Mouse (Mus musculus): ENCODE data around the gene Cxcr1. TPM values are rescaled to one million over a fixed set of nuclear protein-coding genes. Genes with fewer than 3 reads are reported as not detected.
A peak's percentile ranks its signal among the peaks of the same experiment; 100 is the strongest.

Gene Cxcr1
- polyA plus RNA-seq, 1 experiment from 2014 or later = not detected

DNA sequence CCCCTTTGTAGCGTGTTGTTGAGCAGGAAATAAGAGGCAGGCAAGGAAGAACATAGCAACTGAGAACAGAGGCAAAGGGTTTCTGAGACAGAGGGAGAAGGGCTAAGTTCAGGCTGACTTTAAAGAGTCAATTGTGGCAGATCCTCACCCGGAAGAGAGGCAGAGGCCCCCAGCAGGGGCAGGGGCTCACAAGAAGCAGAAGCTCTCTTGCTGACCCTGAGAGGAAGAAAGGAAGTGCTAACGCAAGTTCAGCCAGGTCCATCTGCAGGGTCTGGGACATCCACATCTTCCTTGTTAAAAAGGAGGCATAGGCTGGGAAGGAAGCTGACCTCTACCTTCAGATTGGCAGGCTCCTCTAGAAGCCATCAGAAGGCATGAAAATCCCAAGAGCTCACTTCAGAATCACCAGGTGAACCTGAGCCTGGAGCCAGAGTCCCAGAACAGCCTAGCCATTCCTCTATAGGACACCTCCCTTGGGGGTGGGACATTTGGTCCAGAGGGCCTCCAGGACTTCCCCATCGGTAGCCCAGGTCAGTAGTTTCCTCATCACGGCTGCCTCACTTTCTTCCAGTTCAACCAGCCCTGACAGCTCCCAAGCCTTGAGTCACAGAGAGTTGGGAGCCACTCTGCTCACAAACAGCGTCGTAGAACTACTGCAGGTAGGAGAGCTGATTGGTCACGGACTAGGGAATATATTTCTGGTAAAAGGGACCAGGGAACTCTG is 40.8 kb downstream of the Cxcr1 start, which contains the start of gene Cxcr2:
Gene Cxcr2, plus strand, starts transcription at position 529 of the 724 bp plus-strand sequence.
- no peak within 1 kb of the TSS for H3K9ac ChIP-seq (replicated peaks)
- H3K27me3 ChIP-seq = no peaks in the 10 kb centered on the region
- no peaks in the 10 kb centered on the region for H3K9me3 ChIP-seq
- H3K4me2 ChIP-seq (replicated peaks) = no peak within 1 kb of the TSS
- no peak within 1 kb of the TSS for H3K27ac ChIP-seq (replicated peaks)
- no peak for ATAC-seq (replicated peaks)
- no peaks in the 10 kb centered on the region for H3K36me3 ChIP-seq
- WGBS = 84% methylated on average over 8 of the region's 8 CpGs
- no peaks in the 10 kb centered on the region for H3K4me1 ChIP-seq
- H3K4me3 ChIP-seq = no peak within 1 kb of the TSS

DNA sequence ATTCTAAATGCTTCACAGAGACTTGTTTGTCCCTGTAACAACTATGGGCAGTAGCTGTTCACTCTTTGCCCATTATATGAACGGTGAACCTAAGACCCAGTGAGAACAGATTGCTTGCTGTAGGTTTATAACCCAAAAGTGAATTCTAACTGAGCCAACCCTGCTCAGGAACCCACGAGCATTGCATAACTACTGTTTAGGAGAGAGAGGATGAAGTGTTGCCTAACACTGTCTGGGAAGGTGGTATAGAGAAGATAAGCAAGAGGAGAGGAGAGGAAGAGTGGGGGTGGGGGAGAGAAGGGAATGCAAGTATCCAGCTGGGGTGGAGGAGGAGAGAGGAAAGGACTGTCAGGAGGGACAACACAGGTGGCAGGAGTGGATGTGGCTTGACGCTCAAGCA is 43.3 kb downstream of the Cxcr1 start:
- H3K9me3 ChIP-seq = no peaks in the 10 kb centered on the region
- no peak for ATAC-seq (replicated peaks)
- no peak overlapping the region for H3K4me3 ChIP-seq
- no peak overlapping the region for H3K27ac ChIP-seq (replicated peaks)
- 88% methylated on average over 3 of the region's 3 CpGs for WGBS
- no peaks in the 10 kb centered on the region for H3K27me3 ChIP-seq
- H3K9ac ChIP-seq (replicated peaks) = no peak overlapping the region
- H3K4me2 ChIP-seq (replicated peaks) = no peak overlapping the region
- H3K4me1 ChIP-seq = no peaks in the 10 kb centered on the region
- no peaks in the 10 kb centered on the region for H3K36me3 ChIP-seq

GRCm38 (mm10) chr1:74150101-74150500 is 44.3 kb downstream of the Cxcr1 start:
- Histone ChIP-seq H3K4me3 (no peak overlapping the region), H3K36me3 (no peaks in the 10 kb centered on the region), H3K27ac (replicated peaks) (no peak overlapping the region), H3K27me3 (no peaks in the 10 kb centered on the region), H3K4me2 (replicated peaks) (no peak overlapping the region), H3K9me3 (no peaks in the 10 kb centered on the region), H3K4me1 (no peaks in the 10 kb centered on the region), H3K9ac (replicated peaks) (no peak overlapping the region)
- WGBS = 55% methylated on average over 3 of the region's 3 CpGs
- no peak for ATAC-seq (replicated peaks)

DNA sequence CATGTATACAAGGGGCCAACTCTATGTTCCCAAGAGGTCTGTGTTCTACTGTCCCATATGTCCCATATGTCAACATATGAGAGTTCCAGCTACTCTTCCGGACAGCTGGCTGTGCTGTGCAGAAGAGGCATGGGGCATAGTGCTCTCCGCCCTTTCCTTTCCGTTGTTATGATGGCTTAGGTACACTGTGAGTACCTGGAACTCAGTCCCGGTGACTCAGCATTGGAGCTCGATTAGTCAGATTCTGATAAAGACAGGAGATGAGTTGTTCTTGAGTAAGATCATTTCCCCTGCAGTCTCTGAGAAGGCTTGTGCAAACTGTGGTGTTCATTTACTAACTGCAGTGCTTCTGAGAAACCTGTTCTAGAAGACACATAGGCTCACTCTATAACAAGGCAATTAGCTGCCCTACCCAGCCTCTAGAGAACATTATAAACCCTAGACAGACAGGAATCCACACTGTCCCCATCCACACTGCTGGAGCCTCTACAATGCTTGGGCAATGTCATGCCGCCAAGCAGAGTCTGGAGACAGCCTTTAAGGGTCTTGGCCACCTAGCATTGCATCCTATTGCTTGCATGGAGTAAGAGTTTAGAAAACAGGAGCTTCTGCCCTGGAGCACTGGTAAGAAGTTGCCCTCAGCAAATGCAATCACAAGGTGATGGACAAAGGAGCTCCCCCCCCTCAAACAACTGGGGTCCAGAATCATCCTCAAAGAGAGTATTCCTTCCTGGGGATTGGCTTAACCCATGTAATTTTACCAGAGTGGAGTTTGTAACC is 45.1 kb downstream of the Cxcr1 start:
- no peak for ATAC-seq (replicated peaks)
- Histone ChIP-seq H3K9ac (replicated peaks) (no peak overlapping the region), H3K27ac (replicated peaks) (no peak overlapping the region), H3K4me1 (no peaks in the 10 kb centered on the region), H3K4me3 (no peak overlapping the region), H3K27me3 (no peaks in the 10 kb centered on the region), H3K4me2 (replicated peaks) (no peak overlapping the region), H3K36me3 (no peaks in the 10 kb centered on the region), H3K9me3 (no peaks in the 10 kb centered on the region)
- WGBS = 90% methylated on average over 6 of the region's 6 CpGs

MicroRNAs within 50 kb of the gene (microRNA counts, 519-probe panel; counts per million panel counts)
- 2,072 counts per million, percentile 29 among the panel's probes with 10 or more counts for microRNA mmu-miR-1928

Small RNA genes lying within 50 kb of the gene (microRNA-seq; reads per million reads assigned to microRNA genes)
- gene Mir1928 = not detected

Other genes with a start within 250 kb of the Cxcr1 start
- gene Tns1, start 70.2 kb downstream of the Cxcr1 start, polyA plus RNA-seq (2015; fragmentation: Nextera tagmentation; extraction: Ambion mirVana) = 6.0 and 7.9 TPM in 2 replicates
- 0.13 and 0.14 TPM in 2 replicates for gene Rufy4, start 69.1 kb downstream of the Cxcr1 start, polyA plus RNA-seq (2015; fragmentation: Nextera tagmentation; extraction: Ambion mirVana)
- gene Cxcr2, start 40.6 kb downstream of the Cxcr1 start, polyA plus RNA-seq (2015; fragmentation: Nextera tagmentation; extraction: Ambion mirVana) = 0.13 TPM in 2 replicates
- 403 and 418 TPM in 2 replicates for gene Arpc2, start 41.5 kb upstream of the Cxcr1 start, polyA plus RNA-seq (2015; fragmentation: Nextera tagmentation; extraction: Ambion mirVana)
- gene Gpbar1, start 83.9 kb upstream of the Cxcr1 start, polyA plus RNA-seq (2015; fragmentation: Nextera tagmentation; extraction: Ambion mirVana) = 0.34 TPM in 1 of 2 replicates, not detected in the other
- gene Aamp, start 90.1 kb upstream of the Cxcr1 start, polyA plus RNA-seq (2015; fragmentation: Nextera tagmentation; extraction: Ambion mirVana) = 211 and 214 TPM in 2 replicates
- 99.2 and 104 TPM in 2 replicates for gene Pnkd, start 90.3 kb upstream of the Cxcr1 start, polyA plus RNA-seq (2015; fragmentation: Nextera tagmentation; extraction: Ambion mirVana)
- 5.4 and 6.8 TPM in 2 replicates for gene Tmbim1, start 111.0 kb upstream of the Cxcr1 start, polyA plus RNA-seq (2015; fragmentation: Nextera tagmentation; extraction: Ambion mirVana)
- 0.38 and 1.2 TPM in 2 replicates for gene Catip, start 167.5 kb upstream of the Cxcr1 start, polyA plus RNA-seq (2015; fragmentation: Nextera tagmentation; extraction: Ambion mirVana)
- gene Slc11a1, start 180.6 kb upstream of the Cxcr1 start, polyA plus RNA-seq (2015; fragmentation: Nextera tagmentation; extraction: Ambion mirVana) = 1.9 and 3.2 TPM in 2 replicates
- 21.4 and 22.4 TPM in 2 replicates for gene Ctdsp1, start 196.9 kb upstream of the Cxcr1 start, polyA plus RNA-seq (2015; fragmentation: Nextera tagmentation; extraction: Ambion mirVana)
- 0.27 and 0.29 TPM in 2 replicates for gene Vil1, start 214.7 kb upstream of the Cxcr1 start, polyA plus RNA-seq (2015; fragmentation: Nextera tagmentation; extraction: Ambion mirVana)